Mouse (Mus musculus) right cerebral cortex, postnatal 36 days (tissue): ENCODE data around the gene Nkx6-2.

ENCODE experiments used
- DNase-seq, 2 experiments: peaks; one replicate each; pipeline ENCODE4 v3.0.0; 2022; ENCODE audit warnings: low spot score in 2 of 2, mixed read lengths in 1 of 2

Nkx6-2 gene

DNA sequence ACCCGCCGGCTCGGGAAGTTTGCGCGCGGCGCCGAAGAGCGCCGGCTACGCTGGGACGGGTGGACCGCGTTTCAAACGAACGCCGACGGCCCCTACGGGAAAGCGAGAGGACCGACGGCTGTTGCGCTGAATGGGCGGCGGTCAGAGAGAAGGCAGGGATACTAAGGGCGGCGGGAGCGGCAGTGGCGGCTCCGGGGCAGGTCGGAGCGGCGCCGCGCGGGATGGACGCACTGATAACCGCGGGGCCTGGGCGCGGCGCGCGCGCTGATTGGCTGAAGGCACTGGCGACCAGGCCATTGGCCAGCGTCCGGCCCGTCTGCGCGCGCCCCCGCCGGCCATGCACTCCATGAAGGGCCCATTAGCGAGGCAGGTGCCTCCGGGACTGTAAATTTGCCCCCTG, at the start of gene Nkx6-2:
Nkx6-2 (minus strand) TSS at position 203 of the 400 bp plus-strand sequence.
- no peak for DNase-seq

DNA sequence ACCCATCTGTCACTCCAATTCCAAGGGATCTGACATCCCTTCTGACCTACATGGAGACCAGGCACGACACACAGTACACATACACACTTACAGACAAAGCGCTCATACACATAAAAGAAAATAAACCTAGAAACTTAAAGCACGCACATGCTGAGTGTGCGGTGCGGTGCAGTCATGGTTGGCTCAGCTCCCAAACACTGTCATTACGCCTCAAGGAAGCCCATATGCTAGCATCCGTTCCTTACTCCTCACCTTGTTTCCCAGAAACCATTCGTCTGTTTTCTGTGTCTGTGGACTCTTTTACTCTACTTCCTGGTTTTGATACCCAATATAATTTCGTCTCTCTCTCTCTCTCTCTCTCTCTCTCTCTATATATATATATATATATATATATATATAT, 42.6 kb upstream of the Nkx6-2 start:
- DNase-seq = no peak

DNA sequence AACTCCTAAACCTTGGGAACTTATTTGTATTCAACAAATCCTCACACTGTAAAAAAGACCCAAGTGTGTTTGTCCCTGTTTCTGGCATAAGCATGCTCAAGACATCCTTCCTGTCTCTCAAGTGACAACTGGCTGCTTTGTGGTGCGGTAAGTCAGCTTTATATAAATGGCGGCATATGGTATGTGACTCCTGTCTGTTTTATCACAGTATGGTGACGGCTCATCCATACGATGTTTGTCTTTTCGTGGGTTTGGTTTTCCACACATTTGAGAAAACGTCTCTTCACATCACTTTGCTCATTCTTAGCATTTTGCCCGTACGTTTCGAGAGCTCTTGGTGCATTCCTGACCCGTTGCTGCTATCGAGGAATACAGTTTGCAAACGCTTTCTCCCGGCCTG, 40.0 kb upstream of the Nkx6-2 start:
- no peak for DNase-seq

DNA sequence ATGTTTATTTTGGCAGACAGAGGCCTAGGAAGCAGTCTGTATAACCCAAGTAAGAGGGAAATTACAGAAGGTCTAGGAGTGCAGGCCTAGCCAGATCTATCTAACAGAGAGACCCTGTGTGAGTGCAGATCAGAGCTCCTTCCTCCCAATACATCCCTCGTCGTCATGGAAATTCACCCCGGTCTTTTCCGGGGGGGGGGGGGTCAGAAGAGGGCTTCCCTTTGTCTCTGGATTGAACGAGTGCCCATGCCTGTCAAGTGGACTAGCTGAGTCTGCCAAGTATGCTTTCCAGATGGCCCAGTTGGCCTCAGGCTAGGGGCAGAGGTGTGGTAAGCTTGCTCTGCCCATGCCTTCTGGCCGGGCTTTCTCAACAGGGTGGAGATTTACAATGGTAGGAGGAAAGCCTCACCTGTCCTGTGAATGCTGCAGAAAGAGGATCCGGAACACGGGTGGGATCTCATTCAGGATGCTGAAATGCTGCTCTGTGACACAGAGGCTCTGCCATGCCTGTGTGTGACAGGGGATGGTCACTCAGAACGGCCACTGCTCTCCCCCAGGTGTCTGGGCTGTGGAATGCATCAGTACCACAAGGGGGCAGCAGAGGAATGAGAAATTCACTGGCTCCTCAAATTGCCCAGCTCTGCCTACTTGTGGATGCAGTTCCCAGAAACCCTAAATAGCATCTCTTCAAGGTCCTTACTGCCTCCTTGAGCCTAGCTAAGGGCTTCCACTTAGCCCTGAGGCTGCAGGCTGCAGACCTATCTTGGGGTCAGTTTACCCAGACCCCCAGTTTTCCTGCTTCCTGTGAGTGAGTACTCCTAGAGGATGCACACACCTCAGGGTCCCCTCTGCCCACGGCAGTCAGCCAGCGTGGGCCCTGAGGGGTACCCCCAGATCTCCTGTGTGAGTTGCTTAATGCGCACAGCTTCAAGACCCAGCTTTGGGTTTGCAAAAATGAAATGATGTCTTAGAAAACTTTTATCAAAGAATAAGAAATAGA, 33.5 kb upstream of the Nkx6-2 start:
- DNase-seq = peak; percentile 50 to 51

DNA sequence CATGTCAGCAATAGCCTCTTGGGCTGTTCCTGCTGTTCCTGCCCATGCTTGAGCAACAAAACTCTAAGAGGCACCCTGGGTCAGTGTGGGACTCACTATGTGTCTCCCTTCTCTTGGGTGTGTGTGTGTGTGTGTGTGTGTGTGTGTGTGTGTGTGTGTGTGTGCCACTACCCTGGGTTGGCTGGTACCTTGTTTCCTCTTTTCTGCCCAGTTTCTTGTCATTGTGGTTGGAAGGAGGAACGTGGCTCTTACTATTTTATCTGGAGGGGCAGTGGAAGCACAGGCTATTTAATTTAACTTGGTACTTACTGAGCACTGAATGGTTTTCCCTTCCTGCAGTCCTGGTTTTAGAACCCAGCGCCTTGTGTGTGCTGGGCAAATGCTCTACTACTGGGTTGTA, 27.7 kb upstream of the Nkx6-2 start:
- no peak for DNase-seq

DNA sequence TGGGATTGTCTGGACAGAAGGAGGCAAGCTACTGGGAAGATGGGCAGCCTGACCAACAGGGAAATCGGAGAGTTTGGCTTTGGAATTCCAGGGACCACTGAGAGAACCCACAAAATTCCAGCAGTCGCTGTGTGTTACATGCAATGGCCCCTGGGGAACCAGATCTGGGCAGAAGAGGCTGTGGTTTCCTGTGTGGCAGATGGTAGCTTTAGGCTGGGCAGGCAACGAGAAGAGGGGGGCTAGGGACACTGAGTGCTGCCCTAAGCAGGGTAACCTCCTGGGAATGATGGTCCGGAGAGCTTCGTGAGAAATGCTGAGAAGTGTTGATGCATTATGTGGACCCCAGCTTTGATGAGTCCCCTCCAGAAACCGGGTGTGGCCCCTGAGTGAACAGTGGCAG, 13.3 kb upstream of the Nkx6-2 start:
- no peak for DNase-seq

DNA sequence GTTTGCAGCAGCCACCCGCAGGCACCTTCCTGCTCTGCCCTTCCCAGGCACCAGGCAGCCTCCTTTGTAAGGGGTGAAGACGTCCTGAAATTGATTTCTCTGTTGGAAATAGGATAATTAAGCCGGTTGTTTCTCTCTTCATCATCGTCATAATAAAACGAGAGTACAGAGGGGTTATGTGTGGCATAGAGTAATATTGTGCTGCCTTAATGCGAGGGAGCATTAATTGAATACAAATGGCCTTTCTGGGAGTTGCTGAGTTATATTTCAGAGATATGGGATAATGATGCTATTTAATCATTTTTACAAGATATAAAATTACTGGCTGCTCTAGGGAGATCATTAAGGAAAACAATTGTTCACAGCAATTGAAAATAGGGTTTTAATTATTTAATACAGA, 12.7 kb upstream of the Nkx6-2 start:
- no peak for DNase-seq

DNA sequence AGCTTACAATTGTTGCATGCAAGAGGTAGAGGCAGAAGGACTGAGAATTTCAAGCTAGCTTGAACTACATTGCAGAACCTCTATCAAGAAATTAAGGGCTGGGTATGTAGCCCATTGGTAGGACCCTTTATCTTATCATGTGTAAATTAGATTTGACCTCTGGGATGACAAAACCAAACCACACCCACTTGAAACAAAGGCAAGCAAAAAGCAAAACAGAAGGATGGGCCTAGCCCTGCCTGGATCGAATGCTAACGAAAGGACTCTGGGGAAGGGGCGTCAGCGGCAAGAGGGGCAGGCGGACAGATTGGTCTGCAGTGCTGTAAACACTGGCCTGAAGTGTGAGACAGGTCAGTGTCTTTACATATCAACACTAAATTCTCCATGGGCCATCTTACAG, 8.7 kb upstream of the Nkx6-2 start:
- DNase-seq = no peak

DNA sequence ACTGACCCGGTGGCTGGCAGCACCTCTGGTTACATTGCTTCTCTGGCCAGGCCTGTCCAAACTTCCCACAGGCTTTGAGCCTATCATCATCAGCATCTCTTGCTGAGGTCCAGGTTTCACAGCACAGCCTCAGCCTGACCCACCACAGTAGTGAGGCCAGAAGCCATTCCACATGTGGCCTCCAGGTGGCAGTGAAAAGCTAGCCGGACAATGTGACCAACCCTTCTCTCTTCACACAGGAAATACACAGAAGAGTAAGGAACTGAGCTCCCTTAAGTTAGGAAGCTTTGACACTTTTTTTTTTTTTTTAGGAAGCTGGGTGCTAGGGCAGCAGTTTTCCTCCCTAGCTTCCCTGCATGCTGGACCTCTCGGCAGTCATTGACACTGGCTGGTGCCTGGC, 7.7 kb upstream of the Nkx6-2 start:
- no peak for DNase-seq

DNA sequence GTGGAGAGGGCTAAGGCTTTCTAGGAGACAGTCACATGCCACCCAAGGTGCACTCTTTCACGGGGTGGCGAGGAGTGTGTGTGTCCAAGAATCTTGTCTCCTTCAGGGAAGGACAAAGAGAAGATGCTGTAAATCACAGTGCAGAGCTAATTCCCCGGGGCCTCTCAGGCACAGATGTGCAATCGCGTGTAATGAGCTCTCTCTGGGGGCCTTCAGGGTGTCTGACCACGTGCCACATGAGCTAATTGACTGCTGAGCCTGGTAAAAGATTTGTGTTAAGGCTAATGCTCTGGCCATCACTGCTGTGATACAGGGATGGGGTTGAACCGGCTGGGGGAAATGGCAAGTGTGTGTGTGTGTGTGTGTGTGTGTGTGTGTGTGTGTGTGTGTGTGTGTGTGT, 5.3 kb upstream of the Nkx6-2 start:
- DNase-seq = no peak

DNA sequence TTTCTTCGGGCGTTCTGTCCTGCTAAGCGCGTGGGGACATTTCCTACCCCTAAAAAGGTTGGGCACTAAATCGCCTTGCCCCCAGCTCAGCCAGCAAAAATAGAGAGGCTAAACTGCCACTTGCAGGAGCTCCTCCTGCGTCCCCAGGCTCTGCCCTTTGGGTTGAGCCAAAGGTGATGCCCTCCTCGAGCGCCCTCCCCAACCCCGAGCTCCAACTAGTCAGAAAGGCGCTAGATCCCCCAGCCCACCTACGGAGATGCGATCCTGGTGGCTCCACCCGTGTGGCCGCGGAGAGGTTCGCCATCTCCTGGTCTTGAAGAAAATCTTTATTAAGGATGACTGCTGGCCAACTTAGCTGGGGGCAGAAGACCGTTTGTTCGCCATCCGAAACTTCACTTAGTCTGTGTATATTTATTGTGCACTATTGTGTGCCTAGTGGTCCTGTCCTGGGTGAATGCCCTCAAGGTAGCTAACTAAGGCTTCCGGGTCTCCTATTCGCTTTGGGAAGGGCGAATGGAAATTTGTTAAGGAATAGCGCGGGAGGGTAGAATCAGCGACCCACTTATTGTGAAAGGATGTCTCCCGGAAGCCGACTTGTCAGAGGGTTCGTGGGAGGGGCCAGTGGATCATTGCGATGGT, 2.7 kb upstream of the Nkx6-2 start:
- no peak for DNase-seq

DNA sequence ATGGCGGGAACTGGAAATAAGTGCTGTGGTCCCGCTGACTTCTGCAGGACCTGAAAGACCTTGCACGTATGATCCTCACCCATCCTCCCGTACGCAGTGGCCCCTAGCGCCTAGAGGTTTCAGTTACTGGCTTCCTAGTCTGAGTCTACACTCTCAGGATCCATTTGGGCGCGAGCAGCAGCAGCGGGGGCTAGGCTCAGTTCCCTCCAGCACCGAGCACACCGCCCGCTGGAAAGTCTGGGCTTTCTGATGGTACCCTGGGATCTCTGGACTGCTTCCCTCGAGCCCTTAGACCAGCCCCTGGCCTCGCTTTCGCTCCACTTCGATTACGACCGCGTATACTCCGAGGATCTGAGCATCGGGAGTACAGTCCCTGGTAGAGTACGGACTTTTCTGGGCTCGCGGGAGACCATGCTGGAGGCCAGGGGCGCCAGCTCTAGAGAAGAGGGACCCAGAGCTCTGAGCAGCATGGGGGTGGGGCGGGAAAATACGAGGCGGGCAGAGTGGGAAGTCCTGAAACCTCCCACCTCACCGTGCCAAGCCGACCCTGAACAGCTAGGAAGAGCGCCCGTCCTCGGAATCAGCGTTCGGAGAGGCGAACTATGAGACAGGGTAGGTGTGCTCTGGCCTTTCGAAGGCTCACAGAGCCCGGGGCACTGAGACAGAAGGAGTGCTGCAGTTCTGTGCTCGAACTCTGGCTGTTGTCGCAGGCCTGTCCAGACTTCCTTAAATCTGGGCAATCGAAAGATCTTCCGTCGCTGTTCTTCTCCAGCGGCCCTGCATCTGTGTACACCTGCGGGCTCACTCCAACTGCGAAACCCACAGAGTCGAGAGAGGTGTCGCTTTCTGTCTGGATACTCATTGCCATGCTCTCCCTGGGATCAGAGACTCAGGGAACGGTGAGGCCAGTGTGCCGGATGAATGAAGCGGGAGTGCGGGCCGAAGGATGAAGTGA, 1.9 kb upstream of the Nkx6-2 start:
- no peak for DNase-seq

DNA sequence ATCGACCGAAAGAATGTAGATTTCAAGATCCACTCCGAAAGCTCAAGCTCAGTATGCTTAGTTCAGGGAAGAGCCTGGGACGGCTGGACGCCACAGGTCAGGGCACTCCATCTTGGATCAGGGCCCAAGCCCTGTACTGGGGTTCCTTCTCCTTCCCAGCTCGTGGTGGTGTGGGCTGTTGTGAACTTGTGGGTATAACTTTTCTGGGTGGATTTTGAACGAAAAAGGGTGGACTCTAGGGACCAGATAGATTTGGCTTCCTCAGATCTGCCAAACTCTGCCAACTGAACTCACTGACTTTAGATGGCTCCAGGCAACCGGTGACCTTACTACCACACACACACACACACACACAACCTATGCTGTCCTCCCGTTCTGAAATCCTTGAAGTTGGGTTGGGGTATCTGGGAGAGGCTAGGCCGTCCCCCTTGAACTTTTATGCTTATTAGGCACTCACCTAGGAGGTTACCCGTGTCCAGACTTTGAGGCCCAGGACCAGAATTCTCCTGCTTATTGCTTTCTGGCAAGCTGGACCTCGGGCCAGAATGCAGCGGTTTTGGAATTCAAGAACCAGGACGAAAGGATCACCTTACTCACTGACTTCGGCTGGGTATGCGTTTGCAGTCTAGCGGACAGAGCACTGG, 619 bp upstream of the Nkx6-2 start:
- DNase-seq = no peak

DNA sequence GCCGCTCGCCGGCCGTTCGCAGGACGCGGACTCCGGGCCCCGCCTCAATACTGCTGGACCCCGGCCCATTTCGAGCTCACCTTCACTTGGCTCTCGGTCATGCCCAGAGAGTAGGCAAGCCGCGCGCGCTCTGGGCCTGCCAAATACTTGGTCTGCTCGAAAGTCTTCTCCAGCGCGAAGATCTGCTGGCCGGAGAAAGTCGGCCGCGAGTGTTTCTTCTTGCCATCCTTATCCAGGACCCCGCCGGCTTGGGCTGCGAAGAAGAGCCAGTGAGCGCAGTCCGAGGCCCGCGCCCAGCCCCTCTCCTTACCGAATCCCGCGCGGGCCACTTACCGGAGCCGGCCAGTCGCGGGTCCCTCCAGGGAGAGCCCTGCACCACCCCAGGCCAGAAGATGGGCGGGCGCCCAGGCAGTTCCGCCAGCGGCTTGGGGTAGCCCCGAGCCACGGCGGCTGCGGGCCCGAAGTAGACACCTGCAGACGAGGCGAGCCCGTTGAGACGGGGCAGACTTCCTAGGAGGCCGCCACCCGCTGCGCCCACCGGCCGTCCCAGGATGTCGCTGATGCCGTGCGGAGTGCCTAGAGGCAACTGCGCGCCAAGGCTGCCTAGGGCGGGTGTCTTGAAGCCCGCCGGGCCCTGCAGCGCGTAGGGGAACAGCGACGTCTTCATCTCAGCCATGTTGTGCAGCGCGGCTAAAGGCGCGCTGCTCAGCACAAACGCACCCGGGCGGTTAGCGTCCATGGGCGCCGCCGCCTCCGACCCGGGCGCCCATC, 611 bp downstream of the Nkx6-2 start:
- no peak for DNase-seq

DNA sequence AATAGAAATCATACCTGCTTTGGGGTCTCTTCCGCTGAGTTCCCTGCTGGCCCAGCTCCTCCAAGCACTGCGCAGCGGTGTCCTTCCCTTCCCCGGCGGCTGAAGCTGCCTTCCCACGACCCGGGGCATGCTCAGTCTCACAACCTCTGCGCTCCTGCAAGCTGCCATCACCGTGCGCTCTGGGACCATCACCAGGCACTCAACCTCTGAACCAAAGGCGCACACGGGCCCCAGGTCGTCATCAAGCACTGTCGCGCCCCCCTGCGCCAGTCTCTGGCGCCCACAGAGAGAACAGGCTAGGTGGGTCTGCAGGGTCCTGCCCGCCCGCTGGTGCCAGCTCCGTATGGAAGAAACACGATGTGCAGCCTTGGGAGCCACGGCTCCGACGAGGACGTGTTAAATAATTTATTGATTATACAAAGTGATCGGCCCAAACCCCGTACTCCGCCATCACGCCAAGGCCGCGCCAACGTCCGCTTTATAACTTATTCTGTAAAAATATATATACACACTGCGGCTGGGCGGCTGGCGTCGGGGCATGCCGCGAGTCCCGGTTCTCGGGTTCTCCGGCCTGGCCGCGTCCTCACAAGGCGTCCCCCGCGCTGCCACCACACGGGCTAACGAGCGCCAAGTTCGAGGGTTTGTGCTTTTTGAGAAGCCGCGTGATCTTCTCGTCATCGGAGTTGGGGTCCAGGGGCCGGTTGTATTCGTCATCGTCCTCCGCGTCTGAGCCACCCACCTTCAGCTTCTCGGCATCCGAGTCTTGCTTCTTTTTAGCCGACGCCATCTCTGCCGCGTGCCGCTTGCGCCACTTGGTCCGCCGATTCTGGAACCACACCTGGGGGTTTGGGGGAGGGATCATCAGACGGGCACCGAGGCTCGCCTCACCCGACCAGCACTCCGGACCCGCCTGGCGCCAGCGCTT, 1.5 kb downstream of the Nkx6-2 start:
- DNase-seq = no peak

DNA sequence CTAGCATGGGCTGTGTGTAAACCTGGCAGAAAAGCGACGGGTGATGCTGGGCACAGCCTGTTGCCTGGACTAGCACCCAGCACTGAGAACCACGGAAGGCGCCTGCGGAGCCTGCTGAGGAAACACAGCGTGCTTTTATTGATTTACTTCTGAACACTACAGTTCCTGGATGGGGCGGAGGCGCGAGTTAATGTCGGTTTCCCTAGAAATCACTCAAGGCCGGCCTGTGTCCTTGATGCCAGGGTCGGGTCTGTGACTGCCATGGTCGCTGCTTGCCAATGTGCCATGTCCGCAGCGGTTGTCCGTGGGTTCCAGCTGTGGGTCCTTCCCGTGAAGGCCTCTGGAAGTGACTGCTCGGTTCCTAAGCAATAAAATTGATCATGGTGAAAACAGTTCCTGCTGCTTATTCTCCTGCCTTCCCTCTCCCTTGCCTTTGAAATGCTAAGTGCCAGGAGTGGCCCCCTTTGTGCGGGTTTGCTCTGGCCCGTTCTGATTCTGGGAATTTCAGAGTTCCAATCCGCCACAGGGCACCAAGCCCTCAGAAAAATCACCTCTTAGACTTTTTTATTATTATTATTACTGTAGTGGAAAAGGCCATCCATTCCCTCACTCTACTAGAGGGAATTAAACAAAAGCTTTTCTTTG, 3.2 kb downstream of the Nkx6-2 start:
- DNase-seq = no peak

DNA sequence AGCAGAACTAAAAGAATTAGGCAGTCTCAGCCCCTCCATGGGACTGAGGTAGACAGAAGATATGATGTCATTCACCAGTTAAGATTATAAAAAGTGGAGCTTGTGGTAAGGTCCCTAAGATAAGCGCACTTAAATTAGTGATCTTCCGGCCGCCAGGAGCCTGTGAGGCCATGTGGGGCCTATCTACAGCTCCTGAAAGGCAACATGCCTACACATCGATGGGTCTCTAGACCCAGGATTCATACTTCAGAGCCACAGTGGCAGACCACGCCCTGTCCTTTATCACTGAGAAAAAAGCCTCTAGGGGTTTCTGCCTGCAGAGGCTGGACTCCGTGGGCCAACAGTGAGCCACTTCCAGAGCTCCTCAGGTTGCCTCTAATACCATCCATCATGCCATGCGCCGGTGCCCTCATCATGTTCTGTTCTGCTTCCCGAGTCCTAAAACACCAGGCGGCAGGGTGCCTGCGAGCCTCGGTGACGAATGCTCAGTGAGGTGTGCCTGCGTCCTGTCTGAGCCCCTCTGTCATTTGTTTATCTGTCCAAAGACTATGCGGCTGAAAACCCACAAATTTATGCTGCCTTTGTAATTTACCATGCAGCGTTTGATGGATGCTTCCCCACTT, 6.4 kb downstream of the Nkx6-2 start:
- no peak for DNase-seq

DNA sequence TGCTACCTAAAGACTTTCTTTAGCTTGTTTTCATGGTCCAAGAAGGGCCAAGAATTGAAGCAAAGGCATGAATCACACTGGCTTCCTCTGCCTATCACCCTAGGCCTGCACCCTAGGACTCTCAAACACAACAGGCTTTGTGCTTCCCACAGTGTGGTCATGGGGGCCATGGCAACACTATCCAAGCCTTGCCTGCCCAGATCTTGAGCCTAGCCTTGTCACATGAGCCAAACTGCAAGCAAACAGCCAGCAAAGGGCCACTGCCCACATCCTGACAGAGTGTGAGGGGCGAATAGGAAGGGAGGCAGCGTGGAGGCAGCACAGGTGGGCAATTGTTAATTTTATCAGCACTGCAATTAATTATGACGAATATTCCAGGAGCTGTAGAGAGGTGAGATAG, 9.9 kb downstream of the Nkx6-2 start:
- DNase-seq = no peak

DNA sequence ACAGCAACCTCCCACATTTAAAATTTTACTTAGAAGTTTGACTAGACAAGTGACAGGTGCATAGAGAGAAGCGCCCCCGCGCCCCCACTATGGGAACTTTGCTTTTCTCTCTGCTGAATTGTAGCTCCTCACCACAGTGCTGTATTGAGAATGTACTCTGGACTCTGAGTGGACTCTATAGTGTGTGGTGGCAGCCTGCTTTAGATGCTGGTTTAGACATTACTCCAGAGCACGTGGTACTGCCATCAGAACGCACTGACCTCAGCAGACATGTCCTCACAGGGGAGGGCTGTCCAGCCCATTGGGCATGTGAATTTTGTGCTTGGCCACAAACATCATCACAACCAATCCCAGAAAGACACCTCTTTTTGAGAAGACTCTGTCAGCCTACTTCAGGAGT, 11.8 kb downstream of the Nkx6-2 start:
- DNase-seq = no peak
